Mouse (Mus musculus) lung, adult 2 months (tissue): Measurements from ENCODE around the gene Arfgap2.

Experiments
- CTCF ChIP-seq: fragments of 200-500 bp; IDR thresholded peaks from 2 replicates; pipeline ENCODE4 v1.5.1; 2011; ENCODE audit warnings: mild to moderate bottlenecking, low read length, control low read depth; ENCODE audit not compliant: insufficient read depth
- POLR2A ChIP-seq: fragments of 200-500 bp; IDR thresholded peaks from 2 replicates; pipeline ENCODE4 v1.6.1; 2011; ENCODE audit warnings: low read depth, mild to moderate bottlenecking, control low read depth, low read length, borderline replicate concordance; ENCODE audit errors: extremely low read depth

DNA sequence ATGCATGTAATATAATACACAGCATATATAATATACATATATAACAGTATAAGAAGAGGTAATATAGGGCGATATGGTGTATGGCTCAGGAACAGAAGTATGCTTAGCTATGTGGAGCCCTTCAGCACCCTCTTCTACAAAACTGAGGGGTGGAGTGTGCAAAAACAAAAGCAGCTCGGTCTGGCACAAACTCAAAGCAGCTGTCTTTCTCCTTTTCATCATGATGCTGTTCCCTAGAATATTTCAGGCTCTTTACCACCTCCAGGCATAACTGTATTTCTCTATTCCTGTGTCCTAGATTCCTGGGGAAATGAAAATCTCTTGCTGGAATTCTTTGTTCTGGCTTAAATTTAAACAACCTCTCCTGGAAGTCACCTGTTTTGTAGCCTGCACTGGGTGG is 35.0 kb upstream of the Arfgap2 start:
- TF ChIP-seq POLR2A: no peak
- no peak for TF ChIP-seq CTCF
